Mouse (Mus musculus): ENCODE data around the gene Vmn1r239-ps. TPM values are rescaled to one million over a fixed set of nuclear protein-coding genes. Genes with fewer than 3 reads are reported as not detected.
"Not testable (repeated sequence)": the region's sequence is repeated elsewhere in the genome, so short reads cannot be mapped to it uniquely, and the experiment has no call there.

The Vmn1r239-ps gene
- not detected in 2 replicates for polyA plus RNA-seq (2012; ENCODE audit: insufficient read depth, insufficient read length, low replicate concordance, missing spikeins)

GRCm38 (mm10) chrX:147453610-147454009 is at the start of gene Vmn1r239-ps:
TSS of gene Vmn1r239-ps (minus strand) at chrX:147453710.
- 75% methylated on average over 1 of the region's 1 CpGs for WGBS
- not testable (repeated sequence) for H3K27ac ChIP-seq (ENCODE audit: insufficient read depth, low read depth, low read length); H3K4me3 ChIP-seq (ENCODE audit: insufficient read depth, low read depth, low read length); H3K4me1 ChIP-seq (ENCODE audit: control insufficient read depth, insufficient read depth, low read length)

- Histone ChIP-seq H3K4me1 (ENCODE audit: control insufficient read depth, insufficient read depth, low read length) (no peaks in the 10 kb centered on the region), H3K4me3 (ENCODE audit: insufficient read depth, low read depth, low read length) (no peak overlapping the region), H3K27ac (ENCODE audit: insufficient read depth, low read depth, low read length) (no peak overlapping the region)
- TF ChIP-seq CTCF (IDR thresholded peaks at IDR 0.05; ENCODE audit: insufficient read depth, low read depth, low read length) (no peak), POLR2A (IDR thresholded peaks at IDR 0.05; ENCODE audit: insufficient read depth, low read depth, low read length) (no peak)
- 73% methylated on average over 2 of the region's 2 CpGs for WGBS
Measured at GRCm38 (mm10) chrX:147489551-147489950, 36.0 kb upstream of the Vmn1r239-ps start.

GRCm38 (mm10) chrX:147443386-147443785 is 10.1 kb downstream of the Vmn1r239-ps start:
- no peak for TF ChIP-seq POLR2A (IDR thresholded peaks at IDR 0.05; ENCODE audit: insufficient read depth, low read depth, low read length)
- TF ChIP-seq CTCF (IDR thresholded peaks at IDR 0.05; ENCODE audit: insufficient read depth, low read depth, low read length): no peak
- WGBS: 80% methylated on average over 4 of the region's 4 CpGs

GRCm38 (mm10) chrX:147435400-147435799 is 18.1 kb downstream of the Vmn1r239-ps start:
- TF ChIP-seq CTCF (IDR thresholded peaks at IDR 0.05; ENCODE audit: insufficient read depth, low read depth, low read length): no peak
- no peak for TF ChIP-seq POLR2A (IDR thresholded peaks at IDR 0.05; ENCODE audit: insufficient read depth, low read depth, low read length)
- Histone ChIP-seq H3K4me1 (ENCODE audit: control insufficient read depth, insufficient read depth, low read length) (no peaks in the 10 kb centered on the region), H3K27ac (ENCODE audit: insufficient read depth, low read depth, low read length) (no peak overlapping the region), H3K4me3 (ENCODE audit: insufficient read depth, low read depth, low read length) (no peak overlapping the region)
- WGBS: 77% methylated on average over 2 of the region's 2 CpGs

More at GRCm38 (mm10) chrX:147443386-147443785, 10.1 kb downstream of the Vmn1r239-ps start:
- Histone ChIP-seq H3K4me3 (ENCODE audit: insufficient read depth, low read depth, low read length) (no peak overlapping the region), H3K4me1 (ENCODE audit: control insufficient read depth, insufficient read depth, low read length) (no peaks in the 10 kb centered on the region), H3K27ac (ENCODE audit: insufficient read depth, low read depth, low read length) (no peak overlapping the region)

GRCm38 (mm10) chrX:147429753-147430152 is 23.8 kb downstream of the Vmn1r239-ps start:
- no peak overlapping the region for H3K27ac ChIP-seq (ENCODE audit: insufficient read depth, low read depth, low read length)
- 50% methylated on average over 1 of the region's 1 CpGs for WGBS
- H3K4me3 ChIP-seq (ENCODE audit: insufficient read depth, low read depth, low read length): no peak overlapping the region
- TF ChIP-seq POLR2A (IDR thresholded peaks at IDR 0.05; ENCODE audit: insufficient read depth, low read depth, low read length): no peak
- no peak for TF ChIP-seq CTCF (IDR thresholded peaks at IDR 0.05; ENCODE audit: insufficient read depth, low read depth, low read length)
- H3K4me1 ChIP-seq (ENCODE audit: control insufficient read depth, insufficient read depth, low read length): no peaks in the 10 kb centered on the region

- Histone ChIP-seq H3K4me1 (ENCODE audit: control insufficient read depth, insufficient read depth, low read length) (no peaks in the 10 kb centered on the region), H3K4me3 (ENCODE audit: insufficient read depth, low read depth, low read length) (no peak within 1 kb of the TSS), H3K27ac (ENCODE audit: insufficient read depth, low read depth, low read length) (no peak within 1 kb of the TSS)
- TF ChIP-seq CTCF (IDR thresholded peaks at IDR 0.05; ENCODE audit: insufficient read depth, low read depth, low read length): no peak
- TF ChIP-seq POLR2A (IDR thresholded peaks at IDR 0.05; ENCODE audit: insufficient read depth, low read depth, low read length): no peak
- 62% methylated on average over 1 of the region's 1 CpGs for WGBS
Measured at GRCm38 (mm10) chrX:147429129-147429528, 24.4 kb downstream of the Vmn1r239-ps start, which contains the start of gene Il13ra2. TSS of gene Il13ra2 (minus strand) at chrX:147429192.

Other genes starting within 250 kb of the Vmn1r239-ps start
- not detected in 2 replicates for gene Il13ra2, start 24.5 kb downstream of the Vmn1r239-ps start, polyA plus RNA-seq (2012; ENCODE audit: insufficient read depth, insufficient read length, low replicate concordance, missing spikeins)
- not detected in 2 replicates for gene Lrch2, start 100.4 kb upstream of the Vmn1r239-ps start, polyA plus RNA-seq (2012; ENCODE audit: insufficient read depth, insufficient read length, low replicate concordance, missing spikeins)

Measured in olfactory bulb, adult 2 months (tissue).